Mouse (Mus musculus) olfactory bulb, adult 2 months (tissue): ENCODE results near the gene Olfr633. TPM values are rescaled to one million over a fixed set of nuclear protein-coding genes. Genes with fewer than 3 reads are reported as not detected.
"Not testable (repeated sequence)": the region's sequence is repeated elsewhere in the genome, so short reads cannot be mapped to it uniquely, and the experiment has no call there.

Source experiments
- H3K27ac ChIP-seq: fragments of 200-500 bp; 2 replicates; pipeline ENCODE4 v1.5.1; 2012; ENCODE audit warnings: low read depth, low read length; ENCODE audit not compliant: insufficient read depth
- H3K4me1 ChIP-seq: fragments of 200-500 bp; 2 replicates; pipeline ENCODE4 v1.6.1; 2012; ENCODE audit warnings: low read length; ENCODE audit not compliant: control insufficient read depth, insufficient read depth
- H3K4me3 ChIP-seq: fragments of 200-500 bp; 2 replicates; pipeline ENCODE4 v1.5.1; 2012; ENCODE audit warnings: mild to moderate bottlenecking, low read depth, low read length, moderate library complexity; ENCODE audit not compliant: insufficient read depth
- CTCF ChIP-seq: fragments of 200-500 bp; IDR thresholded peaks from 2 replicates; pipeline ENCODE4 v1.5.1; 2012; ENCODE audit warnings: low read depth, mild to moderate bottlenecking, low read length, moderate library complexity; ENCODE audit not compliant: insufficient read depth
- POLR2A ChIP-seq: fragments of 200-500 bp; IDR thresholded peaks from 2 replicates; pipeline ENCODE4 v1.6.1; 2012; ENCODE audit warnings: mild to moderate bottlenecking, low read depth, low read length, moderate library complexity; ENCODE audit not compliant: insufficient read depth
- WGBS: fragments of 180-500 bp; shearing (Covaris S2); methylation state at CpG from one replicate; pipeline ENCODE4 v1.1.7; 2018; 5-methylcytosine and 5-hydroxymethylcytosine counted together
- polyA plus RNA-seq: library from polyadenylated mRNA; stranded (reverse); fragments of >200 nt; gene quantifications from 2 replicates; pipeline ENCODE4 v1.2.4, GENCODE M21; 2012; ENCODE audit warnings: low replicate concordance; ENCODE audit not compliant: missing spikeins, insufficient read depth, insufficient read length

Olfr633 gene
- not detected in 2 replicates for polyA plus RNA-seq

GRCm38 (mm10) chr7:103944137-103944536, at the start of gene Olfr633:
Olfr633 (plus strand) TSS chr7:103944437.
- no peak within 1 kb of the TSS for H3K27ac ChIP-seq
- TF ChIP-seq CTCF: no peak
- no peak for TF ChIP-seq POLR2A
- no peaks in the 10 kb centered on the region for H3K4me1 ChIP-seq
- H3K4me3 ChIP-seq: no peak within 1 kb of the TSS

- no peak for TF ChIP-seq CTCF
- TF ChIP-seq POLR2A: no peak
- Histone ChIP-seq H3K4me1 (no peaks in the 10 kb centered on the region), H3K27ac (no peak within 1 kb of the TSS), H3K4me3 (no peak within 1 kb of the TSS)
- WGBS: 85% methylated on average over 2 of the region's 2 CpGs
These were observed 41.0 kb upstream of the Olfr633 start, which contains the start of gene Olfr65 for GRCm38 (mm10) chr7:103903187-103903586. Olfr65 (plus strand) TSS chr7:103903487.

GRCm38 (mm10) chr7:103910047-103910446, 34.2 kb upstream of the Olfr633 start:
- no peak overlapping the region for H3K27ac ChIP-seq
- 50% methylated on average over 3 of the region's 3 CpGs for WGBS
- no peak overlapping the region for H3K4me3 ChIP-seq
- TF ChIP-seq POLR2A (no peak), CTCF (no peak)
- no peaks in the 10 kb centered on the region for H3K4me1 ChIP-seq

- no peaks in the 10 kb centered on the region for H3K4me1 ChIP-seq
- no peak overlapping the region for H3K27ac ChIP-seq
- WGBS: 49% methylated on average over 8 of the region's 8 CpGs
- H3K4me3 ChIP-seq: no peak overlapping the region
- TF ChIP-seq POLR2A: no peak
- no peak for TF ChIP-seq CTCF
These were observed 31.2 kb upstream of the Olfr633 start for GRCm38 (mm10) chr7:103912969-103913511.

GRCm38 (mm10) chr7:103915338-103915737, 28.9 kb upstream of the Olfr633 start:
- H3K4me3 ChIP-seq: no peak overlapping the region
- TF ChIP-seq CTCF: no peak
- TF ChIP-seq POLR2A: no peak
- H3K27ac ChIP-seq: no peak overlapping the region
- H3K4me1 ChIP-seq: no peaks in the 10 kb centered on the region

- Histone ChIP-seq H3K4me1 (no peaks in the 10 kb centered on the region), H3K27ac (no peak within 1 kb of the TSS)
- TF ChIP-seq CTCF: no peak
- TF ChIP-seq POLR2A: no peak
These were observed 15.7 kb upstream of the Olfr633 start, which contains the start of gene Olfr631 for GRCm38 (mm10) chr7:103928525-103928924. Olfr631 (plus strand) TSS chr7:103928825.

GRCm38 (mm10) chr7:103934264-103934663, 10.0 kb upstream of the Olfr633 start, which contains the start of gene Olfr632:
Olfr632 (plus strand) TSS chr7:103934347.
- 65% methylated on average over 2 of the region's 2 CpGs for WGBS
- H3K4me1 ChIP-seq: no peaks in the 10 kb centered on the region
- TF ChIP-seq POLR2A (no peak), CTCF (no peak)
- no peak within 1 kb of the TSS for H3K27ac ChIP-seq
- no peak within 1 kb of the TSS for H3K4me3 ChIP-seq

More at GRCm38 (mm10) chr7:103928525-103928924, 15.7 kb upstream of the Olfr633 start, which contains the start of gene Olfr631:
- H3K4me3 ChIP-seq: no peak within 1 kb of the TSS

GRCm38 (mm10) chr7:103942730-103943129, 1.5 kb upstream of the Olfr633 start:
- no peak for TF ChIP-seq CTCF
- no peak for TF ChIP-seq POLR2A
- H3K4me3 ChIP-seq: no peak overlapping the region
- 26% methylated on average over 2 of the region's 2 CpGs for WGBS

GRCm38 (mm10) chr7:103966873-103967272, 22.6 kb downstream of the Olfr633 start:
- not testable (repeated sequence) for H3K4me3 ChIP-seq, H3K27ac ChIP-seq, H3K4me1 ChIP-seq
- 96% methylated on average over 22 of the region's 22 CpGs for WGBS

More at GRCm38 (mm10) chr7:103942730-103943129, 1.5 kb upstream of the Olfr633 start:
- no peaks in the 10 kb centered on the region for H3K4me1 ChIP-seq
- H3K27ac ChIP-seq: no peak overlapping the region
